Mouse (Mus musculus): ENCODE results near the gene Ckb.
"Not testable (repeated sequence)": the region's sequence is repeated elsewhere in the genome, so short reads cannot be mapped to it uniquely, and the experiment has no call there.

The Ckb gene

DNA sequence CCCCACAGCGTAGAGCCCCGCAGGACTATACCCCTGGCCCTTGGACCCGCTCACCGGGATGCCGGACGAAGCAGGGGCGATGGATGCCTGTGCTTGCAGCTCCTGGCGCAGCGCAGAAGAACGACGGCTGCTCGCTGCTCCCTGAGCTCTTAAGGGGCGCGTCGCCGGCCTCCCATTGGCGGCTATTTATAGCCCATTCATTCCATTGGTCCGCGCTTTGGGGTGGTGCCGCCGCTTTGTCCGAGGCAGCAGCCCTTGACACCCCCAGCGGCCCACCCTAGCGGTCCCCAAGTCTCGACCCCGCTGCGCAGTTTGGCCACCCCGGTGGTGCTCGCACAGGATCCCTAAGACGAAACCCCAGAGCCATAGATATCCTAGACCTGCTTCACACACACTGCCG, at the start of gene Ckb:
Gene Ckb, minus strand, starts transcription at position 163 of the 400 bp plus-strand sequence.
- DNase-seq: peak; percentile 67 to 71

DNA sequence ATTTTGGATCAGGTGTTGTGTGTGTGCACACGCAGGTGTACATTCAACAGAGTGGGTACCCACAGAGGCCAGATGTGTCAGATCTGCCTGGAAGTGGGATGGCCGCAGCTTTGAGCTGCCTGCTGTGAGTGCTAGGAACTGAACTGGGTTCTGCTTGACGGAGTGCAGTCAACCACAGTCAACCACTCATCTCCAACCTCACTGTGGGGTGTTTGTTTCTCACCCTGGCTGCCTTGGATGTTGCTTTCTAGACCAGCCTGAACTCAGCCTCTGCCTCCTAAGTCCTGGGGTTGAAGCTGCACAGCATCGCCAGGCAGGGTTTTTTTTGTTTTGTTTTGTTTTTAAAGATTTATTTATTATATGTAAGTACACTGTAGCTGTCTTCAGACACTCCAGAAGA, 48.1 kb upstream of the Ckb start:
- DNase-seq: no peak

DNA sequence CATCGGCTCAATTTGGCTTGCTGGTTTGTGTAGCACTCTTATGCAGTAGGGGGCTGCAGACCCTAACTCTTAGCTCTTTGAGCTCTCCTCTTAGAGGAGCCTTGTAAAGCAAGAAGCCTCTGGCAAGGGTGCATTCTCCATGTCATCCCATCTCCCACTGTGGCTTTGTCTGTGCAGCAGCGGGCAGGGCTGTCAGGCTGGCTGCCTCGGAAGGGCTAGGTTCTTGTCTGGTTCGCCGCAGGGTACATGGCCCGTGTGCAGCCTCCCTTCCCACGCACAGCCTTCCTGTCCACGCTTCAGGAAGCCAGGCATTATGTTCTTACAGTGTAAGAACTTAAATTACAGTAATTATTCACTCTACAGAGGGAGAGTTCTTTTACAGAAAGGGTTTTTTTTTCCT, 46.5 kb upstream of the Ckb start:
- no peak for DNase-seq

DNA sequence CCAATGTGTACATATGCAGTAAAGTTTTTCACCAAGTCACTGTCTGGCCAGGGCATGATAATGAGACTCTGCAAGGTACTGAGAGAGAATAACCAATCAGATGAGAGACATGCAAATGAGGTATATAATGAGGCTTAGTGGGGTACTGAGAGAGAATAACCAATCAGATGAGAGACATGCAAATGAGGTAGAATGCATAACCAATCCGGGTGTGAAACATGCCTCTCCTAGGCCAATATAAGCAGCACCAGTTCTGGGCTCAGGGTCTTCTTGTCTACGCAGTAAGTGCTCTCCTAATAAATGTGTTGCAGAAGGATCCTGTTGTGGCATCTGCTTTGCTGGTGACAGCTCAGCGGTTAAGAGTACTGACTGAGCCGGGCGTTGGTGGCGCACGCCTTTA, 44.4 kb upstream of the Ckb start:
- DNase-seq: no peak

DNA sequence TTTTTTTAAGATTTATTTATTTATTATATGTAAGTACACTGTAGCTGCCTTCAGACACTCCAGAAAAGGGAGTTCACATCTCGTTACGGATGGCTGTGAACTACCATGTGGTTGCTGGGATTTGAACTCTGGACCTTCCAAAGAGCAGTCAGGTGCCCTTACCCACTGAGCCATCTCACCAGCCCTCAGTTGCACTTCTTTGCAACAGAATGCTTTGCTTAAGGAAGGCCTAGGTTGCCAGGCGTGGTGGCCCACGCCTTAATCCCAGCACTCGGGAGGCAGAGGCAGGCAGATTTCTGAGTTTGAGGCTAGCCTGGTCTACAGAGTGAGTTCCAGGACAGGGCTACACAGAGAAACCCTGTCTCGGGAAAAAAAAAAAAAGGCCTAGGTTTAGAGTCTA, 41.7 kb upstream of the Ckb start:
- DNase-seq: not testable (repeated sequence)

DNA sequence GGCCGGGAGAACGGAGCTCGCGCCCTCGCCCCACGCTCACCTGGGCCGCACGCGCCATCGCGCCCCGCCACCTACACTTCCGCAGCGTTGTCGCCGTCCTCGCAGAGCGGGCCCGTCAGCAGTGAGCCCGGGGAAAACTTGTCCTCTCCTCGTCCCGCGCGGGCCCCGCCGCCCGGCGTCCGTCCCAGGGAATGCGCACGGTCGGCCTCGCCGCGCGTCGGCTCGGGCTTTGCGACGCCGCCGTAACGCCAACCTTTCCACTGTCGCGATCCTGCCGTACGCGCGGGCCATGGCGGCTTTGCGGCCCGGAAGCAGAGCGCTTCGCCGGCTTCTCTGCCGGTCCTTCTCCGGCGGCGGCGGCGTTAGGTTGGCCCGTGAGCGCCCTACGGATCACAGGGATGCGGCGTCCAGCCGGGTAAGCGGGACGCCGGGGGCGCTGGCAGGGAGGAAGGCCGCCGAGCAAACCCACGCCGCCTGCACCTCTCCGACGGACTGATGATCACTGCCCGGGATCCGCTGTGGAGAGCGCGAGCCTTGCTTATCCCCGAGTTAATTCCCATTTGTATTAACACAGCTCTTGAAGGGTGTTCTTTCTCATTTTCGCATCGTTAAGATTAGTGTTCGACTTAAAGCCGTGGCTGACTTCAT, 41.0 kb upstream of the Ckb start, which contains the start of the genes Bag5 and Apopt1:
Gene Bag5, minus strand, starts transcription at position 254 of the 648 bp plus-strand sequence.
Gene Apopt1, plus strand, starts transcription at position 258 of the 648 bp plus-strand sequence.
- DNase-seq: peak; percentile 88 to 91

DNA sequence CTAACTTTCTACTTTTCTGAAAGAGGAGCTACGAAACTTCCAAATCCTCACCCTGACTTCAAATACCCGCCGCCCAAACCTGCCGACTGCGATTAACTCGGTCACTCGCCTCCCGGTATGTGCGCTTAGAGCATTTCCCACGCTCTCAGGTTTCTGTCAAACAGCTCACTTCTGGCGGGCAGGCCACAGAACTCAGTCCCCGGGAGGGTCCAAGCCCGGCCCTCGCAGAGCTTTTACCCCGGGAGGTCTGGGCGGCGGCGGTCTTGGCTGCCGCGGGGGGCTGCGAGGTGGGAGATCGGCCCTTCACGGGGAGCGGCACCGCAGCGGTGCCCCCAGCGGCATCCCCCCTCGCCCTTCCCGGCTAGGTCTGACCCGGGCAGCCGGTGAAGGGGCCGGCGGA, 40.3 kb upstream of the Ckb start:
- DNase-seq: no peak

DNA sequence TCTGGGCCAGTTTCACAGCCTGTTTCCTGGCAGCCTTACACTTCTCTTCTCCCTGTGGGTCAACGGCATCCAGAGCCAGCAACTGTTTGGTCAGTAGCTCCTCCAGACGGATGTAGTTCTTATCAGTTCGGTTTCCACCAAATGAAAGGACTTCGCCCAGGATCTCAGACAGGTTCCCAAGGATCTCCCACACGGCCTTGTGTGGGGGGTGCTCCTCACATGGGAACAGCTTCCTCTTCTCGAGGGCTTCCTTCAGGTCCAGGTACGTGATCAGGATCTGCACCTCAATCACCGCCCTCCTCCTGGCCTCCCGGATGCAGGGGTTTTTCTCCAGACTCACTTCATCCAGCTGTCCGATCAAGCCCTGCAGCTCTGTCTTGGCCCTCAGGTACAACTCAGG, 38.0 kb upstream of the Ckb start:
- DNase-seq: no peak

DNA sequence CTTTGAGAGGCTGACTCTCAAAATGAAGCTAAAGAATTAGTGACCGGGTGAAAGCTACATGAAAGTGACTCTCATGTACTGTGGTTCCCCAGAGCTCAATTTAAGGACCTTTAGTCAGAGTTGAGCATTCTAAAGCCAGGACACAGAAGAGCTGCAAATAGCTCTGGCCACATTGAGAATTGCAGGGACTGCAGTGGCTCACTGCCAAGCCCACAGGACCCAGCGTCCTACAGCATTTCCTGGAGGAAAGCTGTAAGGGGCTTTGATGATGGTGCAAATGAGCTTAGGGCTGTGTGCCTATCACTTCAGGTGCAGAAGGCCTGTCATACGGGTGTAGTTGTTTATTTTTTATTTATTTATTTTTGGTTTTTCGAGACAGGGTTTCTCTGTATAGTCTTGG, 36.0 kb upstream of the Ckb start:
- no peak for DNase-seq

DNA sequence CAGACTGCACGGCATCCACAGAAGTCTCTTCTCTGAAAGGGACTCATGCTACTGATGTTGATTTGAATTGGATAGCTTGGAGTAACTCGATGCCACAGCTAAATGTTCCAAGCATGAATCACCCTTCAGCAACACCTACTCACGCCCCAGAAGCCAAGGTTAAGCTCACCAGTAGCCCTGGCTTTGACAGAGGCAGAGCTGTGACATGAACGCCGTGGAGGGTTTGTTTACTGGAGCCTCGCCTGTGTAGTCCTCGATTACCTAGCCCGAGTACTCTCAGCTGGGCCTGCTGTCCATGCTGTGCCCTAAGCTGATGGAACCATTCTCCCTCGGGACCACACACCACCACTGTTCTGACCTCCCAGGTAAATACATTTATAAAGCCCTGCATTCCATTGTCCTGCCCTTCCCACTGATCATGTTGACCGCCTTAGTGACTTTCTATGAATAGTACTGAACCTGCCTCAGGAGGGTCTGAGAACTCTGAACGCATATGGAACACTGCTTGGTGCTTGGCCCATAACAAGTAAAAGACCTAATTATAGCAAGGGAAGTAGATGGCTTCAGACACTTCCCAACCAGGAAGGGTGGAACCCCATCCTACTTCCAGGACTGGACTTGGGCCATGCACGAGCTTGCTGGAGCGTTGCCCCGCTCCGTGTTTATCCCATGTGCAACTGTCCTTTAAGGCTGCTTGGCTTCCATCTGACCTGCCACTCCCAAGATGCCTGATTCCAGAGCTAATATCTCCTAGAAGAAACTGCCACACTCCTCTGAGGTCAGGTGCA, 33.2 kb upstream of the Ckb start:
- peak; percentile 70 to 78 for DNase-seq

DNA sequence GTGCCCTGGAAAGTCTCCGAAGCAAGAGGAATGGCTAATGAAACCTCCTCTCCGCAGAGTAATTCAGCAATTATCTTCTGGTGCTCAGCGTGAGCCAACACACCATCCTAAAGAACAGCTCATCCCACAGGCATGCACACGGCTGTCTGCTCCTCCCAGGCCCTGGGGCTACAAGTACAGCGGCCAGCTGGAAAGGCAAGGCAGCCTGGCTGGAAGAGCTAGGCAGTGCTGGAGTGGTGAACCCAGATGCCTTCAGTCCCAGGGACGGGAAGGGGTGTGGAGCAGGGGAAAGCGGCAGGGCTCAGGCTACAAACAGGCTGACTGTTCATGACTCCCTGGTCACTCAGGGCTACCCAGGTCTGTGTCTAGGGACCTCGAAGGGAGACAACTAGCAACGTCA, 32.5 kb upstream of the Ckb start:
- no peak for DNase-seq

DNA sequence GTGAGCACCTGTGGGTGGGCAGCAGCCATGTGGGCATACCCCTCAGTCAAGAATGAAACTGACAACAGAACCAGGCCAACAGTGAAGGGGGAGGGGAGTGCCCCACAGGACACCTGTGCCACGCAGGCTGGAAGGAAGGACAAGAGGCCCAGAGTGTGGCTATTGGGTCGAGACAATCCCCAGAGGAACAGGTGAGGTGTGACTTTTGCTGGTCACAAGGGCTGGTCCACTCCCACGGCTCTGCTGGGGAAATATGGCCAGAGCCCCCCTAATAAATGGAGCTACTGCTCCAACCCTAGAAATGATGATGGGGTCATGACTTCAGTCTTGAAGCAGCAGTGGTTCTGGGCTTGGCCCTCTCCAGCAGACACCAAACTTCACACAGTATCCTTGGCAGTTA, 31.2 kb upstream of the Ckb start:
- DNase-seq: no peak

DNA sequence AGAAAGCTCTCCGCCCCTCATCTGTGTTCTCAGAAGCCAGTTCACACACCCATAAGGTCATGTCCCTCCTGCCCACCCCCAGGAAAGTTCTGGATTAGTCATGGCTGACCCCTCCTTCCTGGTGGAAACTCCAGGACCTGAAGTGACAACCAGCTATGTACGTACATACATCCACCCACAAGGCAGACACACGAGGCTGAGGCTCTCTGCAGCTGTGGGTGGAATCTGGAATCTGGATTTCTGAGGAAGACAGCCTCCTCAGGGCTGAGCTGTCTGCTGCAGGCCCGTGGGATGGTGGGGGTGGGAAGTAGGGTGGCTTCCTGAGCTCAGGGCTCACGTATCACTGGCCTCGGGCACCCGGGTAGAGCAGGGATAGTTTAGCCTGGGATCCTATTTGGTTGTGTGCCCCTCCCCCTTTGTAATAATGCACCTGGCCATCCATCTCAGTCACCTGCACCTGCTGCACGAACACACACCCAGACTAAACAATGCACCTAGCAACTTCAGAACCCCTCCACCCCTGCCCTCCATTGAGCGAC, 28.9 kb upstream of the Ckb start:
- DNase-seq: no peak

DNA sequence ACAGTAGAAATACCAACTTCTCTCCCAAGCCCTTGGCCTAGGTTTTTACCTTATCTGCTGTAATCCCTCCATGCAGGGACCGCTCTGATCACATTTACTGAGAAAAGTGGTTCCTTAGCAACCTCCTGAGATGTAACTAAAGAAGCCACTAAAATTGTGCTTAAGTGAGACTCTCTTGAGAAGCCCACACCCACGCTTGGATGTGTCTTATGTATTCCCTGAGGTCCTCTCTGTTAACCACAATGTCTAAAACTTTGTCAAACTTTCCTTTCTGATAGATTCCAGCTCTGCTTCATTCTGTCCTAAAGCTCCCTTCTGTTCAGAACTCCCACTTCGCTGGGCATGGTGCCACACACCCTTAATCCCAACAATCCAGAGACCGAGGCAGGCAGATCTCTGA, 27.4 kb upstream of the Ckb start:
- no peak for DNase-seq

DNA sequence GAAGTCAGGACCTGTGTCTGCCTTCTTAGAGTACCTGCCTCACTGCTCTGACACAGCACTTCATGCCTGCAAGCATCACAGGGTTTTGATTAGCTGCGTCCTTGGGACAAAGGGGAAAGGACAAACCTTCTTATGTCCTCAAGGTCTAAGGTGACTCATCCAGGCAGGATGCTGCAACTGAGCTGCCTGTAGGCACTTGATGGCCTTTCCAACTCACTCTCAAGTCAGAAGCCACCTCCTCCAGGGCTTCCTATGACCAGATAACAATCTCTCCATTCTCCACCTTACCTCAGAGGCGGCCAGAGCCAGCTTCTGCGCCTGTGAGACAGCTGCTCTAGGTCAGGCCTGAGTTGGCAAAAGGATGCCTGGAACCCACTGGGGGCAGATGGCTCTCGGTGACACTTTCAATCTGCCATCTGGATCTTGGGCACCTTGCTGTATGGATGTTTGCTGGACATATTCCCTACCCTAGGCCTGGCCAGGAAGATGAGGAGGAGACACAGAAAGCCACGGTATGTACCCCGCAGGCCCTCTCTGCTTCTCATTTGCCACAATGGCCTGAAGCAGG, 26.3 kb upstream of the Ckb start:
- no peak for DNase-seq

DNA sequence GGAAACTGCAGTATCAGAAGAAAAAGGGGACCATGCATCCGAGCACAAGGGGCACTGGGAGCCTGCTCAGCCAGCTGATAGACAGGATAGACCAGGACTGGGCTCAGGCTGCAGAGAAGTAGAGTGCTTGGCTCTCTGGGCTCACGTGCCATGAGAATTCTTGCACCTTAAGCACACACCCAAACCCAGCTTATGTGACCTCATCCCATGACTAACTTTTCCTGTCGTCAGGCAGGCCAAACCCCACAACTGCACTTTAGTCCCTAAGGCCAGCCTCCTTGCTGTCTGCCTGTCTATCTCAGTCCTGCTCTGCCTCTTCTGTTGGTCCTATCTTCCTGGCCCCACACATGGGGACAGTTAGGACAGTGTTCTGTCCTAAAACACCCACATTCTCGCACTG, 25.6 kb upstream of the Ckb start:
- no peak for DNase-seq

DNA sequence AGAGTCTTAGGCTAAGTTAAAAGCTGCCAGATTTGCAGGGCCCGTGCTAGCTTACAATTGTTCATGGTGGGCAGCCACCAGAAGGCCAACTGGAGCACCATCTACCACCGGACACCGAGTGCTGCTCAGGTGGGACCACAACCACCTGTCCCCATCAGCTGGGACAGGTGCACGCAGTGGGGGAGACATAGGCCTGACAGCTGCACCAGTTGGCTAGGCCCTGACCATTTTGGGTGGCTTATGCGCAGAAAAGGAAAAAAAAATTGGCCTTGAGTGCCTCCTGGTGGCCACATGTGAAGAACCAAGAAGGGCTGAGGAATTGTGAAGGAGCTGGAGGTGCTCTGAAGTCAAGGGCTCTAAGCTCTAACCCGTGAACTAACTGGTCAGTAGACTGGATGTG, 24.1 kb upstream of the Ckb start:
- peak; percentile 67 to 79 for DNase-seq

DNA sequence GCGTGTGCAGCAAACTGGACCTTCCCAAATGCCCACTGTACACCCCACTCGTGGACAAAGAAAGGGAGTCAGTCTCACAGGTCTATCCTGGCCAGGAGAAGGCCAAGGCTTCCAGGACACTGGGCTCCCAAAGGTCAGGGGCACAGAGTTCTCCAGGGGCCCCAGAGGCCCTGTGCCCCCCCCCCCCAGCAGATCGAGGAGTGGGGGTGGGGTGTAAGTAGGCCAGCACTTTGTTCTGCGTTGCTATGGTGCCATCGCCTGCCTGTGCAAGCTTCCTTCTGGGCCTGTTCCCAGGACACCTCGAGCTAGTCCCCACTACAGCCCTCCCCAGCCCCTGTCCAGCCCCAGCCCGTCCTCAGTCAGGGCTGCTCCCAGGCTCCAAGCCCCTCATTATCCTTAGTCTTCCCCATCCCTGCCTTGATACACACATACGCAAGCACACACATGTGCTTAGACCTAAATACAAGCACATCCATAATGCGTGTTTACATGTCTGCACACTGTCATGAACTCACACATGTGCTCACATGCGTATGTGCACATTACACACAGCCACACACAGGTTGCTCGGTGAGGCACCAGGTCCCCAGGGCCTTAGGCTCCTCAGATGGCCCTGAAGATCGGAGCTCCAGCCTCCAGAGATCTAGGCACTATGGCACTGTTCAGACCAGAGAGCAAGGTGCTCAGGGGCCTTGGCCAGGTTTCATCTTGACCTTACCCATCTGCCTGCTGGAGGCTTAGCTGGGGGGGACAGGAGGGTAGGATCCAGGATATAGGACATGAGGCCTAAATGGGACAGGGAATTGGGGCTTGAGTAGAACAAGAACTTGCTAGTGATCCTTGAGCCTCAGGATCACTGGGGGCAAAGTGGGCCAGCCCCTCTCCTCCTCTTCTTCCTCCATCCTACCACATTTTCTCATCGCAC, 23.0 kb upstream of the Ckb start:
- no peak for DNase-seq

DNA sequence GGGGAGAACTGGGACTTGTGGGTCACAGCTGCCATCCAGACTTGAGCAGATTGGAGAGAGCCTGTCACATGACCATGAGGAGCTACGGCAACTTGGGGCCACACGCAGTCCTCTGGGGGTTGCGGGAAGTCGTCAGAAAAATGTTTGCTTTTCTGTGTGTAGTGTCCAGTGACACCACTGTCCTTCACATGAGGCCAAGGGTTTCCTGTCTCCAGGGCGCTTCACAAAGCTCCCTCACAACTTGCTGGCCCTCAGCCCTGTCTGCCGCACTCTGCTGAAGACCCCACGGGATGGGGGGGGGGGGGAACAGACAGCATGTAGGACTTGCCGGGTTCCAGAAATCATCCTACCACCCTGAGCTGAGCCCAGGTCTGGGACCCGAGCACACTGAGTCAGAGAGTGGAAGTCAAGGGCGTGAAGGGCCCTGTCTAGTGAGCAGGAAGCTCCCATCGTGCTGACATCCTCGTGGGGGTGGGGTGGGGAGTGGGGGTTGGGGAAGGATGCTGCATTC, 22.2 kb upstream of the Ckb start:
- DNase-seq: no peak

DNA sequence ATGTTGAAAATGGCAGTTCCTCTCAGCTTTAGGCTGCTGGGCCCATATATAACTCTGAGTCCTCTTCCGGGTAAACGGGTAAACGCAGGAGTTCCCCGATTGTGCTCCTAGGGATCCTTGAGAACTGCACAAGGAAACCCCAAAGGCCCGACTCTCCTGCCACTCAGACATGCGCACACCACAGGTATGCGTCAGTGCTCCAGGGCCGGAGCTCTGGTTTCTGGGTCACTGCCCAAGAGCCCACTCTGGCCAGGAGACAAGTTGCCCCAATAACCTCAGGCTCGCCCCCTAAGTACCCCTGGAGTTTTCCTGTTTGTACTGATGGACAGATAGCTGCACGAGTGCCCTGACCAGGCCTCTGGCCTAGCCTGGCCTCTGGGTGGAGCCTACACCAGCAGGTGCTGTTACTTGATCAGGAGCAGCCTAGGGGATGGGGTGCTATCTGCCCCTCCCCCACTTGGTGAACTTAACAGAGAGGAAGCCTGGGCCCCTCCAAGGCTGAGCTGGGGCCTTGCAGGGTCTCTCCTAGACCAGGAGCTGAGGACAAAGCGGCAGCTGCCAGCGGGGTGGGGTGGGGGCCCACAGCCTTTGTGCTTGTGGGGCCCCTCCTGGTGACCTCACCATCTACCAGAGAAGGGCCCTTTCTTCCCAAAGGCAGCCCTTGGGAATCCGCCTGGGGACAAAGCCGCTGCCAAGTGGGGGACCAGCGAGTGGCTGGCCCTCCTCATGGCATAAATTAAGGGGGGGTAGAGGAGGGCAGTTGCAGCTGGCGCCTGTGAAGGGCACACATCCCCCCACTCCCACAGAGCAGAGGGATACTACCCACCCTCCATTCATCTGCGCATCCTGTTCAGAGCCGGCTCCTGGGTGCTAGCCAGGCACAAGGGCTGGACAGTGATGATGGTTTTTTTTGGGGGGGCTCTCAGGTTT, 21.5 kb upstream of the Ckb start:
- no peak for DNase-seq

DNA sequence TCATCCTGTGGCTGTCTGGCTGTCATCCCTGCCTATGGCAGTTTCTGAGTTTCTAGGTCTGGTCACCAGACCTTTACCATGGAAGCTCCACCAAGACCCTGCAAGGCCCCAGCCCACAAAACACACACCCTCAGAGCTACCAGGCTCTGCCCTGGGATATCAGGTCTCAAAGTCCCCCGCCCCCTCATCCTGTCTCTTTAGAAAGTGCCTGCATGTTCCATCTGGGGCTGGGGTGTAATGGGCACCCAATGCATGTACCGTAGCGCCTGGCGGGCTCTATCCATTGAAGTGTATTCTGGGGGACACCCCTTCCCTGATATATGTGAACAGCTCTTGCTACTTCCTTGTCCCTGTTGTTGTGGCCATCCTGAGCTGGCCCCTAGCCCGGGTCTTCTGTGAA, 20.8 kb upstream of the Ckb start:
- no peak for DNase-seq
